Mouse (Mus musculus): ENCODE measurements around the gene Leprot.

GRCm38 (mm10) chr4:101699423-101699822 lies 51.9 kb downstream of the Leprot start:
- no peak for TF ChIP-seq GATA1 (IDR thresholded peaks at IDR 0.05; ENCODE audit: low read depth, low read length)
- no peak for TF ChIP-seq UBTF (IDR thresholded peaks at IDR 0.05; ENCODE audit: borderline replicate concordance, insufficient read depth, low read depth, low read length)
- no peak for TF ChIP-seq CTCF (IDR thresholded peaks at IDR 0.05 in 2 of 3, conservative IDR thresholded peaks at IDR 0.05 in 1 of 3; ENCODE audit: control insufficient read depth in 1 of 3, insufficient read depth in 1 of 3, low read depth in 2 of 3, low read length in 3 of 3, poor library complexity in 1 of 3, severe bottlenecking in 1 of 3)
- TF ChIP-seq MAZ (IDR thresholded peaks at IDR 0.05; ENCODE audit: low read depth, low read length): no peak
- TF ChIP-seq TAL1 (IDR thresholded peaks at IDR 0.05; ENCODE audit: low read length): no peak
- no peak for TF ChIP-seq MAX (IDR thresholded peaks at IDR 0.05; ENCODE audit: low read length)
- no peak for TF ChIP-seq TCF12 (IDR thresholded peaks at IDR 0.05; ENCODE audit: low read depth, low read length)
- no peak for TF ChIP-seq CHD2 (IDR thresholded peaks at IDR 0.05; ENCODE audit: low read length)

Measured in MEL (cell line).